Mouse (Mus musculus): ENCODE results near the gene Zzz3. TPM values are rescaled to one million over a fixed set of nuclear protein-coding genes. Genes with fewer than 3 reads are reported as not detected.
A peak's percentile ranks its signal among the peaks of the same experiment; 100 is the strongest.

Gene Zzz3
- polyA plus RNA-seq, 1 experiment from 2014 or later, result 10.8 TPM

- ATAC-seq (ENCODE audit: insufficient read depth), result peak; percentile 32; the same call in 1 of the 2 replicates
- Histone ChIP-seq H3K27me3 (no peaks in the 10 kb centered on the region), H3K27ac (replicated peaks) (no peak overlapping the region), H3K4me3 (replicated peaks) (no peak overlapping the region), H3K4me1 (replicated peaks) (no peaks in the 10 kb centered on the region), H3K36me3 (replicated peaks) (peaks cover 4% of the 10 kb centered on the region; the same call in 1 of the 2 replicates), H3K4me2 (no peak overlapping the region), H3K9ac (no peak overlapping the region), H3K9me3 (replicated peaks) (no peaks in the 10 kb centered on the region)
- WGBS (ENCODE audit: insufficient replicate concordance), result 58% methylated on average over 9 of the region's 9 CpGs
These were observed 71.6 kb downstream of the Zzz3 start for GRCm38 (mm10) chr3:152466849-152467248.

- Histone ChIP-seq H3K36me3 (replicated peaks) (0 out of 2 replicates have a peak, but pooled peaks cover under 1% of the 10 kb centered on the region), H3K4me1 (replicated peaks) (no peaks in the 10 kb centered on the region), H3K27me3 (no peaks in the 10 kb centered on the region), H3K9me3 (replicated peaks) (no peaks in the 10 kb centered on the region), H3K4me2 (no peak overlapping the region), H3K9ac (no peak overlapping the region), H3K27ac (replicated peaks) (no peak overlapping the region), H3K4me3 (replicated peaks) (no peak overlapping the region)
- no peak for ATAC-seq (ENCODE audit: insufficient read depth)
- WGBS (ENCODE audit: insufficient replicate concordance), result 60% methylated on average over 4 of the region's 4 CpGs
These were observed 72.0 kb downstream of the Zzz3 start for GRCm38 (mm10) chr3:152467312-152467711.

GRCm38 (mm10) chr3:152468032-152468431 is 72.8 kb downstream of the Zzz3 start:
- WGBS (ENCODE audit: insufficient replicate concordance), result 74% methylated on average over 8 of the region's 8 CpGs
- Histone ChIP-seq H3K9me3 (replicated peaks) (no peaks in the 10 kb centered on the region), H3K9ac (no peak overlapping the region), H3K4me2 (no peak overlapping the region), H3K4me1 (replicated peaks) (no peaks in the 10 kb centered on the region), H3K27me3 (no peaks in the 10 kb centered on the region), H3K4me3 (replicated peaks) (no peak overlapping the region), H3K36me3 (replicated peaks) (no peaks in the 10 kb centered on the region), H3K27ac (replicated peaks) (no peak overlapping the region)
- ATAC-seq (ENCODE audit: insufficient read depth), result no peak

- Histone ChIP-seq H3K9ac (no peak overlapping the region), H3K4me2 (no peak overlapping the region), H3K4me1 (replicated peaks) (no peaks in the 10 kb centered on the region), H3K9me3 (replicated peaks) (no peaks in the 10 kb centered on the region), H3K36me3 (replicated peaks) (no peaks in the 10 kb centered on the region), H3K27me3 (no peaks in the 10 kb centered on the region), H3K4me3 (replicated peaks) (no peak overlapping the region), H3K27ac (replicated peaks) (no peak overlapping the region)
- ATAC-seq (ENCODE audit: insufficient read depth), result no peak
- WGBS (ENCODE audit: insufficient replicate concordance), result 72% methylated on average over 12 of the region's 12 CpGs
These were observed 73.3 kb downstream of the Zzz3 start for GRCm38 (mm10) chr3:152468569-152469041.

GRCm38 (mm10) chr3:152469423-152470200 is 74.3 kb downstream of the Zzz3 start:
- Histone ChIP-seq H3K4me2 (no peak overlapping the region), H3K9me3 (replicated peaks) (no peaks in the 10 kb centered on the region), H3K4me1 (replicated peaks) (no peaks in the 10 kb centered on the region), H3K27ac (replicated peaks) (no peak overlapping the region), H3K4me3 (replicated peaks) (no peak overlapping the region), H3K36me3 (replicated peaks) (no peaks in the 10 kb centered on the region), H3K27me3 (no peaks in the 10 kb centered on the region), H3K9ac (no peak overlapping the region)
- 67% methylated on average over 18 of the region's 18 CpGs for WGBS (ENCODE audit: insufficient replicate concordance)
- no peak for ATAC-seq (ENCODE audit: insufficient read depth)

GRCm38 (mm10) chr3:152470347-152470746 is 75.1 kb downstream of the Zzz3 start:
- ATAC-seq (ENCODE audit: insufficient read depth), result no peak
- 73% methylated on average over 10 of the region's 10 CpGs for WGBS (ENCODE audit: insufficient replicate concordance)
- Histone ChIP-seq H3K36me3 (replicated peaks) (no peaks in the 10 kb centered on the region), H3K27ac (replicated peaks) (no peak overlapping the region), H3K9ac (no peak overlapping the region), H3K4me2 (no peak overlapping the region), H3K27me3 (no peaks in the 10 kb centered on the region), H3K4me3 (replicated peaks) (no peak overlapping the region), H3K4me1 (replicated peaks) (no peaks in the 10 kb centered on the region), H3K9me3 (replicated peaks) (no peaks in the 10 kb centered on the region)

- H3K4me1 ChIP-seq (replicated peaks), result peaks cover 6% of the 10 kb centered on the region
- H3K9me3 ChIP-seq (replicated peaks), result no peaks in the 10 kb centered on the region
- H3K4me2 ChIP-seq, result no peak overlapping the region
- H3K27ac ChIP-seq (replicated peaks), result no peak overlapping the region
- no peak for ATAC-seq (ENCODE audit: insufficient read depth)
- 77% methylated on average over 16 of the region's 16 CpGs for WGBS (ENCODE audit: insufficient replicate concordance)
- no peak overlapping the region for H3K9ac ChIP-seq
- H3K36me3 ChIP-seq (replicated peaks), result no peaks in the 10 kb centered on the region
- no peaks in the 10 kb centered on the region for H3K27me3 ChIP-seq
- H3K4me3 ChIP-seq (replicated peaks), result no peak overlapping the region
These were observed 77.4 kb downstream of the Zzz3 start for GRCm38 (mm10) chr3:152472676-152473075.

- Histone ChIP-seq H3K27ac (replicated peaks) (no peak overlapping the region), H3K36me3 (replicated peaks) (no peaks in the 10 kb centered on the region), H3K27me3 (no peaks in the 10 kb centered on the region), H3K9me3 (replicated peaks) (no peaks in the 10 kb centered on the region), H3K4me1 (replicated peaks) (peaks cover 22% of the 10 kb centered on the region), H3K4me3 (replicated peaks) (no peak overlapping the region), H3K9ac (no peak overlapping the region), H3K4me2 (no peak overlapping the region)
- ATAC-seq (ENCODE audit: insufficient read depth), result no peak
- WGBS (ENCODE audit: insufficient replicate concordance), result 53% methylated on average over 15 of the region's 15 CpGs
These were observed 79.5 kb downstream of the Zzz3 start for GRCm38 (mm10) chr3:152474582-152475277.

- Histone ChIP-seq H3K27me3 (no peaks in the 10 kb centered on the region), H3K9me3 (replicated peaks) (no peaks in the 10 kb centered on the region), H3K9ac (no peak overlapping the region), H3K27ac (replicated peaks) (no peak overlapping the region), H3K36me3 (replicated peaks) (no peaks in the 10 kb centered on the region), H3K4me2 (no peak overlapping the region), H3K4me3 (replicated peaks) (no peak overlapping the region), H3K4me1 (replicated peaks) (peaks cover 22% of the 10 kb centered on the region)
- 75% methylated on average over 1 of the region's 1 CpGs for WGBS (ENCODE audit: insufficient replicate concordance)
- ATAC-seq (ENCODE audit: insufficient read depth), result no peak
These were observed 80.0 kb downstream of the Zzz3 start for GRCm38 (mm10) chr3:152475278-152475669.

GRCm38 (mm10) chr3:152475894-152476293 is 80.6 kb downstream of the Zzz3 start:
- no peak for ATAC-seq (ENCODE audit: insufficient read depth)
- 85% methylated on average over 3 of the region's 3 CpGs for WGBS (ENCODE audit: insufficient replicate concordance)
- peaks cover 22% of the 10 kb centered on the region for H3K4me1 ChIP-seq (replicated peaks)

GRCm38 (mm10) chr3:152477796-152478527 is 82.7 kb downstream of the Zzz3 start:
- 2% methylated on average over 23 of the region's 23 CpGs for WGBS (ENCODE audit: insufficient replicate concordance)
- peak overlapping the region; percentile 60 for H3K4me3 ChIP-seq (replicated peaks)
- peak overlapping the region; percentile 72 for H3K27ac ChIP-seq (replicated peaks)
- H3K4me1 ChIP-seq (replicated peaks), result peaks cover 22% of the 10 kb centered on the region
- H3K4me2 ChIP-seq, result peak overlapping the region; percentile 86
- H3K9ac ChIP-seq, result peak overlapping the region; percentile 57
- no peaks in the 10 kb centered on the region for H3K36me3 ChIP-seq (replicated peaks)
- no peaks in the 10 kb centered on the region for H3K27me3 ChIP-seq
- peak; percentile 65 for ATAC-seq (ENCODE audit: insufficient read depth)
- no peaks in the 10 kb centered on the region for H3K9me3 ChIP-seq (replicated peaks)

More at GRCm38 (mm10) chr3:152475894-152476293, 80.6 kb downstream of the Zzz3 start:
- H3K27ac ChIP-seq (replicated peaks), result no peak overlapping the region
- H3K9ac ChIP-seq, result no peak overlapping the region
- H3K4me2 ChIP-seq, result no peak overlapping the region
- H3K4me3 ChIP-seq (replicated peaks), result no peak overlapping the region
- H3K9me3 ChIP-seq (replicated peaks), result no peaks in the 10 kb centered on the region
- no peaks in the 10 kb centered on the region for H3K27me3 ChIP-seq
- no peaks in the 10 kb centered on the region for H3K36me3 ChIP-seq (replicated peaks)

Data from liver, embryonic 15.5 days (tissue).